Mouse (Mus musculus) erythroblast, embryonic 14.5 days (primary cell): ENCODE measurements at regions not wholly inside any gene's neighbourhood (a gene's known extent, or its start where the extent isn't known, plus 50 kb on each side); places are given as distances from the start of the nearest gene placed in this dataset.

Source experiments
- GATA1 ChIP-seq: IDR thresholded peaks from 2 replicates; pipeline ENCODE4 v1.6.1; 2012; ENCODE audit warnings: low read length, inconsistent platforms, mixed read lengths
- TAL1 ChIP-seq: IDR thresholded peaks from 3 replicates; pipeline ENCODE4 v1.6.1; 2012; ENCODE audit warnings: low read length, inconsistent platforms, mixed read lengths

DNA sequence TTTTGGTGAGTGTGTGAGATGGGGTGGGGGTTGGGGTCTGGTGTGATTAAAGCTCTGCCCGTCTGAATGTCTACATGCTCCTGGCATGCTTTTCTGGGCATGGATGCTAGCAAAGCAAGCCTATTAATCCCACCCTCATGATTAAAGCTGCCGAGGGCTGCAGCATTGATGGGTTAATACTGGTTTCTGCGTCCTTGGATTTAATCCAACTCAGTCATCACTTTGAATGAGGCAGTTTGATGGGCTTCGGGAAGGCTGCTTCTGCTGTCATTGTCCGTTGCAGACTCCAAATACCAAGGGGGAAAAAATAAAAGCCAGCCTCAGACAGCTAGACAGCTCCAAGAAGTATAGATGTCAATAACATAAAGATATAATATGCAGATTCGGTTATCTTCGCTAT lies 944.7 kb downstream of the Slc4a3 start:
- TF ChIP-seq GATA1 (no peak), TAL1 (no peak)
